Mouse (Mus musculus): ENCODE results near the gene Rprd1b.

DNA sequence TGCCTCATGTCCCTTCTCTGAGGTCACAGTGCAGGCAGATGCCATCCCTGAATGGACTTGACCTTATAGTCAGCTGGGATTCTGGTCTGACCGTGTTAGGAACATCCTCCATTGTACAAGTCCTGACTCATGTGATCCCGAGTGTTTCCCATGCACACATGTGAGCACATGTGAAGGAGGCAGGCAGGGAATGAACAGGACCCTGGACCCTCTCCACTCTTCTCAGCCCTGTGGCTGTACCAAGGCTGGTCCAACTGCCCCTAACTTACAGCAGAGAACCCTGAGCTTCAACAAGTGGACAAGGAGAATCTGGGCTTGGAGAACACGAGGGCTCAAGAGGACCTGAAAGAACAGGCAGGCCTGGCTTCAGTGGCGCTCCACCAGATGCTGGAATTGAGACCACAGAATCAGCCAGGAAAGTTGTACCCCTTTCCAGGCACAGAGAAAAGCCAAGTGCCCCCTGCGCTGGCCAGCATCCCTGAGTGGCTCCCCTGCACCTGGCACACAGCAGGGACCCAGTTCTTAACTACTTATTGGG, 117.3 kb downstream of the Rprd1b start:
- TF ChIP-seq CTCF (IDR thresholded peaks at IDR 0.05; ENCODE audit: low read depth) (no peak), EP300 (IDR thresholded peaks at IDR 0.05; ENCODE audit: low read depth) (no peak)

Measured in liver, embryonic 14.5 days (tissue).